Mouse (Mus musculus) kidney, adult 18-20 months (tissue): ENCODE measurements around the gene Myo1h.

Experiments
- DNase-seq: peaks from one replicate; pipeline ENCODE4 v3.0.0; 2021

Gene Myo1h

DNA sequence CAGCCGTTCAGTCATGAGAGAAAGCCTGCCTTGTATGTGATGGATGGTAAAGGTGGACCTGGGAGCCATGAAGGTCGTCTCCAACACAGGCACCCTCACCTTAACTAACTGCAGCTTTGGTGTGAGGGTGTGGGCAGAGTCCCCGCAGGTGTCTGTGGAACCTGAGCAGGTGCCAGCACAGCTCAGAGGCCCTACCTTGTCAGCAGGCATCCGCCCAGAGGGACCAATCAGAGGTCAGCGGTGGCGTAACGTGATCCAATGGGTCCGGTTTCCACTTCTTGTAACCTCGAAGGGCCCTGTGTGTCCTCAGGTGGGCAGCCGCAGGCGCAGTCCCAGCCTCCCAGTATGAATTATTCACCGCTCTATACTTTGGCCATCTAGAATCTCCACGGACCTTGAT lies at the start of gene Myo1h:
Gene Myo1h, plus strand, starts transcription at position 293 of the 400 bp plus-strand sequence.
- DNase-seq: no peak

DNA sequence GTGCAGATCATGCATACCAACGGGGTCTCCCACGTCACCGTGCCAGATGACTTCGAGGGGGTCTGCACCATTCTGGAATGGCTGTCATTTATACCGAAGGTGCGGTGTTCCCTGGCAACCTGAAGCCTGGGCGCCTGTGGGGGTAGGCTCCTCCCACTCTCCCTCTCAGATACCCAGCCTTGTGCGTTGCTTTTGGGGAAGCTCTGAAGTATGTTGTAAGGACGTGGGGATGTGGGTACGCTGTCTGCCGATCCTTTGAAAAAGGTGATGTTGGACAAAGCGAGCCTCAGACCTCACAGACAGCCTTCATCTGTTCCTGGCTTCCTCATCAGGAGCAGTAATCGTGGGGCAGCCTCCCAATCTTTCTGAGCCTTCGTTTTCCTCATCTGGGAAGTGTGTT lies 49.2 kb upstream of the Myo1h start:
- DNase-seq: no peak

DNA sequence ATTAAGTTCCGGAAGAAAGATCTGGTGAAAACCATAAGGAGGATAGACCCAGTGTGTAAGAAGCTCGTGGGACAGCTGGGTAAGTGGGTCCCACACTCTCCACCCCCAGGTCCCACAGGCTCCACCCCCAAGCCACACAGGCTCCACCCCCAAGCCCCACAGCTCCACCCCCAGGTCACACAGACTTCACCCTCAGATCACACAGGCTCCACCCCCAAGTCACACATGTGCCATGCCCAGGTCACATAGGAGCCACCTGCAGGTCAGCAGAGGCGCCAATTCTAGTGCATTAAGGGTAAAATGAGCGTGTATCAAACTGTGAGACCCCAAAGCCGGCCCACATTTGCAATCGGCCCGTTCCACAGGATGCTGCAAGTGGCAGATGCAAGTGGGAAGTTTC lies 42.5 kb upstream of the Myo1h start:
- DNase-seq: no peak

DNA sequence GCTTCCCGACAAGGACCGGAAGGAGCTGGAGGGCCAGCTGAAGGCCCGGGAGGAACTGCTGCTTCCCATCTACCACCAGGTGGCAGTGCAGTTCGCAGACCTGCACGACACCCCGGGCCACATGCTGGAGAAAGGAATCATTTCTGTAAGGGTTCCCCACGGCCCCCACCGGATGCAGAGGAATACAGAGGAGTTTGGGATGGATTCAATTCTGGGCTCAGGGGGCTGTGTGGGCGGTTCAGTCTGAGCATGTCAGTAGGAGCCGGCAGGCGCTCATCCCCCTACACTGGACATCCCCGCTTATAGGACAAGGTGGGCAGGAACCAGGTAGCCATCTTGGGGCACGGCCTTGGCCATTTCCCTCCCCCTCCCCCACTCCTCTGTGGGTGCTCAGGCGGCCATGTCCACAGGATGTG lies 40.8 kb upstream of the Myo1h start:
- DNase-seq: peak; percentile 62

DNA sequence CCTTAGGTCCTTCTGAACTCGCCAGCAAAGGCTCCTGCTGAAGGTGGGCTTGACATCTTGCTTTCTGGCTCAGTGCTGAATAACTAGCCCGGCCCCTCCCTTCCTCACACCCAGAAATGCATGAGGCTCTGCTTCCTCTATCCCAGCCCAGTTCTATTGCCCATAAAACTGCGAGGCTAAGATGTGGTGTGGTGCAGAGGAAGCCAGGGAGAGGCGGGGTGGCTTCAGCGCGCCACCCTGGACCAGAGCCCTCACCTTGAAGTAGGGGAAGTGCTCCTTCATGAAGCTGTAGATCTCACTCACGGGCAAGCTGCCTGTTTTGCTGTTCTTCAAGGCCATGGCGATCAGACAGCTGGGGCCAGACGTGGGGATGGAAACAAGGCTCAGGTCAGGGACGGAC lies 29.5 kb upstream of the Myo1h start:
- DNase-seq: no peak

DNA sequence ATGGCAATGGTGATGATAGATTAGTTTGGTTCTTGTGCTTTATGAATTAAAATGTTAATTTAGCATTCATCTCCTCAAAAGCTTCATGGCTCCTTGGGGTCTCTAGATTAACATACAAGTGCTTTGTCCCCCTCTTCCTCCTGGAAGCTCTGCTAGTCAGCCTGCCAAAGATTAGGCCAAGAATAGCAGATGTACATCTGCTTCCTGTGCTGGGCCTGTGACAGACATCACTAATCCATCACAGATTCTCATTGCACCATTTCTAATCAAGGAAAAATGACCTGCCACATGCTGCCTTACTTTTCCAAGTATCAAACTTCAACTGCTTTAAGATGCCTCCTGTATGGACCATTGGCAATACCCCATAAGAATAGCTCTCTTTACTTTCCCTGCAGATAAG lies 27.5 kb upstream of the Myo1h start:
- no peak for DNase-seq

DNA sequence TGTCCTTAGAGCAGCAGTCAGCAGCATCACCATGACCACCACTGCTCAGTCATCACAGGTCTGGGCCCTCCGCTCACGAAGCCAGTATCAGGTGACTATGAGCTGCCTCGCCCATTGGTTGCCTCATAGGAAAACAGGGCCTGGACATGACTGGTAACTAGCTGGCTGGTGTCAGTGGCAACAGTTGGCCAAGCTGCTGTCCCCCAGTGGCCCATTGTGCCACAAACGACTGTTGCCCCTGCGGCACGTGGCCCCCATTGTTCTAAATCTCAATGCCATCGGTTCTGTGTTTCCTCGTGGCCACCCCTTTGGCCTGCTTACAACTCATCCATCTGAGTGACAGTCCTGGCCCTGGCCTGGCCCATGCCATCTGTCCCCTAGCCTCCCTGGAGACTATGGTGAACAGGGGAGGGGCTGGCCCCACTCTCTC lies 24.9 kb upstream of the Myo1h start:
- no peak for DNase-seq

DNA sequence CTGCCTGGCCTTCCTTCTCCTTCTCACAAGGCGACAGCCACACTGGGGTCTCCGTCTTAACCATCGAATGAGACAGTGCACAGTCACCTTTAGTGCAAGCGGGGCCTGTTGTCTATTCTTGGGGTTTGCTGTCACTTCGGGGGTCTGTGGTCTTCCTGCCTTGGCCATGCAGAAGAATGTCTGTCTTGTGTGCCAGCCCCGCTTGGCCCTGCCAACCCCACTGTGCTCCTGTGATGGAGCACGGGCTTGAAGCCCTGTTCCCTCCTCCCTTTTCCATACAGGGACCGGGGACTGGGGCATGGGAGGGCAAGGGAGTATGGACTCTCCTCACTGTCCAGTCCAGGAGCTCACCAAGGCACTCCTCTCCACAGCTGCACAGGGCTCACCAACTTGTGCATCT lies 24.2 kb upstream of the Myo1h start:
- no peak for DNase-seq

DNA sequence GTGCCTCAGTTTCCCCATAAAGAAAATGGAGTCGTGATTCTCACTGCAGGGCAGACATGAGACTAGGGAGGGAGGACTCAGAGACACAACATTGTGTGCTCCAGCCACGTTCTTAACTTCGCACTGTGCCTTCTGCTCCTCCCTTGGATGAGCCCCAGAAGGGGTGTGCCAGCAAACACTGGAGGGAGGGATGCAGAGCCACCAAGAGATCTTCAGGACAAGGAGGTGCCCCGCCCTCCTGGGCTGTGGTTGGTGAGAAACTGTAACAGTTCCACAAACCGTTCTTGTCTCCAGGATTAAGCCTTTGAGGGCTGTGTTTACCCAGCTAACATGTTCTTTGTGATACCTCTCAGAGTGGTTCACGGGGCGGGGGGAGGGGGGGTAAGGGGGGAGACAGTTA lies 20.3 kb upstream of the Myo1h start:
- no peak for DNase-seq

DNA sequence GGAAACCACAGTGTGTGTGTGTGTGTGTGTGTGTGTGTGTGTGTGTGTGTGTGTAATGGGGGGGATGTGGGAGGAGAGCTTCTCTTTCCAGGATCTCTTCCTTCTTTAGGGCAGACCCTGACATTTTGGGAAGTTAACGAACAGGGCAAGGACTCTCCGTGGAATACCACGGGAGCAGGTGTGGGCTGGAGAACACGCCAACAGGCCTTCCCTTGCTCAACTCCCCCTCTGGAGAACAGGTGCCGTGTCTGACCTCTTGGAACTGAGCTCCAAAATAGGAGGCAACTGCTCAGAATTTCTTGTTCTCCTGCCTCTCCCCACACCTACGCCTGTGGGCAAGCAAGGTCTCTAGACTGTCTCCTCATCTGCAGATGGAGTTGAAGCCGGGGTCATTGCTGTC lies 19.5 kb upstream of the Myo1h start:
- DNase-seq: no peak

DNA sequence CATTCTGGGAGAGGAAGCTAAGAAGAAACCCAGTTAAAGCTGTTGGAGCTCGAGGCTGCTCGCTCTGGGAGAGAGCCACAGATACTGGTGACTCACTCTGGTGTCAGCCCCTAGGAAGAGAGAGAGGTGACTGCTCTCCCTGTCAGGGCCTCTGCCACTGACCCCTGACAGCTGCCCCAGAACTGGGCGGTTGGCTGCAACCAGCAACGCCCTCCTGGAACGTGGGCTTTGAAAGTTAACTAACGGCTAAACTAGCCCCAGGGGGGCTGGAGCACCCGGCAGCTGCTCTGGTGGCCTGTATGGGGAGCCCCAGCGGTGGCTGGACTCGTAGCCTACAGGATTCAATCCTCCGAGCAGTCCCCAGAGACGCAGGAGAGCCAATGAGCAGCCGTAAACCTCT lies 19.0 kb upstream of the Myo1h start:
- DNase-seq: no peak

DNA sequence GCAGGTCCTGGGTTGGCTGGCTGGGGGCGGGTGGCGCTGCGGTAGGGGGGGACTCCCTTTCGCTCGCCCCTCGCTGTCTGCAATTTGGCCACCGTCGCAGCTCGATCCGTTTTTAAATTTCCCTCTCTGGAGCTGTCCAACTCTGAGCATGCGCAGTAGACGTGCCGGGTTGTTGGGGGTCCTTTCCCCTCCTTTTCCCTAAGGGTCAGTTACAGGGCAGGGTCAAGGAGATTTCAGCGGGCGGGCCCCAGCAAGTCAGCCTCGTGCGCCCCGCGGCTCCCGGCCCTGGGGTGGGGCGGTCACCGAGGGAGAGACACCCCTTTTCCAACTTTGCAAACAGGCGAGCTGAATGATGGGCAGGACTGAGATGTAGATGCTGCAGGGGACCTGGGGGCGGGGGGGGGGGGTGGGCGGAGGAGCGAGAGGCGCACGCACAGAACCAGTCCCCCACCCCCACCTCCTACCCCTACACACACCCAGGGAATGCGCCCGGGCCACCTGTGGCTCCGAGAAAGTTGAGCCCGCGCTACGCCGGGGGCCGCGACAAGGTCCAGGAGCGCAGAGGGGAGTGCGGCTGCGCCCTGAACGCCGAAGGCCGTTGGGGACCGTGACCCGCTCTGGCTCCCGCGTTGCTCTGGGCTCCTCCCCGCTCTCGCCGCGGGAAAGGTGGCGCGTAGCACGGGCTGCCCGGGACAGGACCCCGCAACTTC lies 15.1 kb upstream of the Myo1h start, which contains the start of gene Foxn4:
Gene Foxn4, minus strand, starts transcription at position 115 of the 710 bp plus-strand sequence.
- DNase-seq: no peak

DNA sequence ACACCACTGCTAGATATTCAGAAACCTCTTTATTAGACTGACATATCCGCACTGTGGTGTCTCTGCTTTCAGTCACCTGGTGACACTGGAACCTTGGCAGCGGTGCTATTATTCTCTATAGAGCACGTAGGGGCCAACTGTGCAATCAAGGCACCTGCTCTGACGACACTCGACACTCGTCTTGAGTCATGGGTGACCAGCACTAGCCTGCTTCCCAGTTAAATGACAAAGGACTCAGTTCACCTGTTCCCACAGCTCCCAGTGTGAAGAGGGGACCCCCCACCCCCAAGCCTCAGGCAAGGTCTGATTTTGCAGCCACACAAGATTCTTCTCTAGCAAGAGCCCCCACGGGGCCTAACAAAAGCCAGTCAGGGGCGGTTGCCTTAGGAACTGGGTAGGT lies 13.6 kb upstream of the Myo1h start:
- no peak for DNase-seq

DNA sequence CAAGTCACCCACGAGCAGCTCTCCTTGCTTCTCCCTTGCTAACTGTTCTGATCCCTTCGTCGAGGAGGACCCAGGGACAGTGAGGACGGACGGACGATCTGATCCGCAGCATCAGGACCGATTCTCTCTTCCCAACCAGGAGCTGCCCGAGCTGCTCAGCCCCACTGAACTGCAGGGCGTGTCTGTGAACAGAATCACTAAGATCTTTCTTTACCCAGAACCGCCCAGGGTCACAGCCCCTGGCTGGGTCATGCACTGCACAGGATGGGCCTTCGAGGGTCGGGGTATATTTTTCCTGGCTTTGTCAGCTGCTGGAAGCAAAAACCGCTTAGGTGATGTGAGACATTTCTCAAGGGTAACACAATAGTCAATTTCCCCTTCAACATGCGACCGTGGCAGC lies 13.0 kb upstream of the Myo1h start:
- DNase-seq: no peak

DNA sequence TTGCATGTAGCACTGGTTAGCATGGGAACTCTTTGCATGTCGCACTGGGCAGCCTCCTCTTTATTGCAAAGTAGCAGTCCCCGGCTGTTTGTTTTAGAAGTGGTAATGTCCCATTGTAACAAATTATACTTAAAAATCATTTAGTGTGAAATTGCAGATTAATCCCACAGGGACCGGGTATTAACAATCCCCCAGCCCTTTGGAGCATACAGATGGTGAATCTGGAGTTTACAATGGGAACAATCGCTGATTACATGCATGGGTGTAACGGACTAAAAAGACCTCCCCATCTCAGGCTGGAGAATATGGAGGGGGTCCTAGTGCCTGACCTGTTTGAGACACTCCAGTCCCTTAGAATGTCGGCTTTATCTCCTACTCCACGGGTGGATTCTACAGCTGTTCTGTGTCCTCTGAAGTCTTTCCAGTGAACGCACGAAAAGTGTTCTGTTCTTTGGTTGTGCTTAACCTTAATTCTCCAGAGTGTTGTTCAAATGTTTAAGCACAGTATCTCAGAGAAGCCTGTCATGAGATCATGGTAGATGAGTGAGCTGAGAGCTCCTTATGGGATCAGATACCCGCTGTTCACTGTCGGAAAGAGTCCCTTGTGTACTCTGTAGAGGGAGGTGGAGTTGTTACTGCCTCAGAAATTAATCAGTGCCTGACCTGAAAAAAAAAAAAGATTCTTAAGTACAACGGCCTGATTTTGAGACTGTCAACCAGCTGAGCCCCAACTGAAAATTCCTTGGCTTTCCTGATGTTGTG lies 9.4 kb upstream of the Myo1h start:
- no peak for DNase-seq

DNA sequence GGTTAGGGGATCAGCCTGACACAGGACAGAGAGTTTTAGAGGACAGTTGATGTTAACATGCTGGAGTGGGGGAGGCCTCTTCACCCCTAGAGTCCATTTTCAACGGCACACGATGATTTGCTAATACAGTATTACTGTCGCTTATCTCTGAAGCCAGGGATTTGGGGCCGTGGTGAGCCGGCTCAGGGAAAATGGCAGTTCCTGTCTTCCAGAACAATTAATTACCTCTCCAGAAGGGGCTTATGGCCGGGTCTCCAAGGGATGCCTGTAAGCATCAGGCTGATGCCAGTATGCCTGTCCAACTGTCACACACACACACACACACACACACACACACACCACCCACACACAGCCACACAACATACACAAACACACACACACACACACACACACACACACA lies 6.6 kb upstream of the Myo1h start:
- no peak for DNase-seq

DNA sequence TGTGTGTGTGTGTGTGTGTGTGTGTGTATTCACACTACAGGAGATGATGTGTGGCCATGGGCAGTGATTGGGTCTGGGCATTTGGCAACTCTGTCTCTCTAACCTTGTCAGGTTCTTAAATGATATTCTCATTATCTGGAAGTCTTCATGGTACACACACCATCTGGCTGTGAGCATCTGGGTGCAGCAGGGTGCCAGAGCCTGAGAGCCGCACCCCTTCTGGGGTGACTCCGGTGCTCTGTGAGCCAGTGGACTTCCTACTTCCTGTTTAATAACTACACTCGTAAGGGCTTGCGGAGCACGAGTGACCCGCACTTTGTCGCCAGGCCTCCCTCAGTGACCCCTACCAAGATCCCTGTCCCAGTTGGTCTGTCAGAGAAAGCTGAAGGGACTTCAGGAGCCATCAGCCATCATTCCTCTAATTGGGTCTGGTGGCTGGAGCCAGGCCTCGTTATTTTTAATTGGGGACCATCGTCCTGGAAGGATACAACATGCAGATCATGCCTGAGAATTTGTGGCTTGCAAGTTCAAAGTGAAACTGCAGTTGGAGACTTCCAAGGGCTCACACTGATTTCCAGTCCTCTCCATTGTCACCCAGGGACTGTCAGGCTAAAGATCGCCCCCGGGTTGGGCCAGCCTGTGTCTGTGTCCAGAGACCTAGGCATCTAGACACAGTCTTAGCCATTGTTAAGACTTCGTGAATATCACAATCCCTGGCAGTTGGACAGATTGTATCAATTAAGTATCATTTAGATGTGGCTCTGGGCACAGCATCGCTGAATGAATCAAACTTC lies 4.2 kb upstream of the Myo1h start:
- DNase-seq: no peak

DNA sequence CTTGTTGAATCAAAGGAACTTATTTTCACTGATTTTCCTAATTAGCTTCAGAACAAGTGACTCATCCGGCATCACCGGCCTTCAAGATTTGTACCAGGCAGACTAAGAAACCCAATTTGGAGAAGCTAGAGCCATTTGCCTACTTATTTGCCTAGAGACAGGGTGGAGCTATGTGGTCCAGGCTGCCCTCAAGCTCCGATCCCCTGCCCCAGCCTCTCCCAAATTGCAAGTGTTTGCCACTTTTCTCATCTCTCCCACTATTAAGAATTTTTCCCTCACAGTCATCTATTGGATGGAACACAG lies 3.6 kb upstream of the Myo1h start:
- DNase-seq: no peak

DNA sequence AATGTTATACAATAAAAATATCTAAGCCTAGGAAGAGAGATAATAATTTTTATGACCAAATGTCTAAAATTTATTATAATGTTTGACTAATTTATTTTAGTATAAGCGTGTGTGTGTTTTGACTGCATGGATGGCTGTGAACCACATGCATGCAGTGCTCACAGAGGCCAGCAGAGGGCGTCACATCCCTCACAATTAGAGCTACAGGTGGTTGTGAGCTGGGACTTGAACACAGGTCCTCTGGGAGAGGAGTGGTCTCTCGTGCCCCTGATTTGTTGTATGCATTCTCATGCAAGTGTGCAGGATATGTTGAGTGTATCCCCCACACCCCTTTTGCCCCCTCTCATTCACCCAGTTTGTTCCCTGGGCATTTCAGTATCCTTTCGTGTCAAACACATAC lies 2.9 kb upstream of the Myo1h start:
- DNase-seq: no peak

DNA sequence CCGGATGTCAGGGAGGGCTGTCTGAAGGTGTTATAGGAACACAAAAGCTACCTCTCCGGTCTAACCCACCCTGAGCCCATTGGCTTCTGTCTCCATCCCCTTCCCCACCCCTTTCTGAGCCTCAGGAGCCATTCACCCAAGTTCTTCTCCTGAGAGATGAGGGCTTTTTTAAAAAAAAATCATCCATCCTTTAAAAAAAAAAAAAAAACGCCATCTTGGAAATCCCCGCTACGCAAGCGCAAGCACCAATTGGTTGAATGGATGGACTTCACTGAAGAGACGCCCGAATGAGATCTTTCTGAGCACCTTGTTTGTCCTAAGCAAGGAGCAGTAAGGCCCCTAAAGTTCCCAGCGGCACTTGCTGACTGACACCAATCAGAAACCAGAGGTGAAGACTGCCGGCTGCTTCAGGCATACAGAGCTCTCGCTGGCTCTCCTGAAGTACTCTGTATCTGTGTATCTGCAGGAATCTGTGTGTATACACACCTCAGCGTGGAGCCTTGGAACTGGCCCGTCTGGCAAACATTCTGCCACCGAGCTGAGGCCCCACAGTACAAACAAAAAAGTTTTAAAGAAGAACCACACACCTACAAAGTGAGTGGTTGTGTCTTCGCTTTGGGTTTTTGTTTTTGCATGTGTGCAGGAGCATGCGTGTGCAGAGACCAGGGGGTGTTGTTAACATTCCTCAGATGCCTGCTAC lies 1.9 kb upstream of the Myo1h start:
- no peak for DNase-seq

DNA sequence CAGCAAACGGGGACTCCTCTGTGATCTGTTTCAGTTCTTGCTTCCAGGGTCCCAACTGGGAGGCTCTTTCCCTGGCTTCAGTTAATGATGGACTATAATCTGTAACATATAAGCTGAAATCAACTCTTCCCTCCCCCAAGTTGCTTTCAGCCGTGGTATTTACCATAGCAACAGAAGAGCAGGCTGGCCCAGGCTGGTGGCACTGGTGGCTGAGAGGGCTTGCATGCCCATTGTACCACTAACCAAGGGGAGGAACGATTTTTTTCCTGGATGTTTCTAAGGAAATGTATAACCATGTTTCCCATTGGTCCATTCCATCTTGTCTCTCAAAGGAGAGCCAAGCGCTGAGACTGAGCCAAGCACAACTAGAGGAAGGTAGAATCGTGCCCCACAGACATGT lies 570 bp upstream of the Myo1h start:
- no peak for DNase-seq

DNA sequence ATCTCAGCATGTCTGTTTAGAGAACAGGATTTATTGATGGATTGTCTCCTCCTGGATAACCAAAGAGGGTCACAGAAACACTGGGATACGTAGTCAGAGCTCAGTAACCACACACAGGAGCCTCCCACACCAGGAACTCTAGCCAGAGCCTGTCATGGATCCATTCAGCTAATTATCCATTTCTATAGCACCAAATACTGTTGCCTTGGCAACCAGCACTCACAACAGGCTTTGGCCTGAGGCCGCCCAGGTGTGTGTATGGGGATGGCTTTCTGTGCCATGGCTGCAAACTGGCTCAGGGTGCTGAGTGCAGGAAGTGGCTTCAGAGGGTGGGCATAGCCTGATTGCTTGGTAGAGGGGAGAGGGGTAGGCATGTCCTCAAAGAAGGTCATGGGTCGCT lies 1.0 kb downstream of the Myo1h start:
- no peak for DNase-seq
